Mouse (Mus musculus): ENCODE measurements at regions not wholly inside any gene's neighbourhood (a gene's known extent, or its start where the extent isn't known, plus 50 kb on each side); places are given as distances from the start of the nearest gene placed in this dataset.

- Histone ChIP-seq H3K4me2 (ENCODE audit: low read depth, low read length) (no peak overlapping the region), H3K9ac (replicated peaks; ENCODE audit: low read depth, low read length) (no peak overlapping the region), H3K27ac (ENCODE audit: low read depth) (no peak overlapping the region), H3K36me3 (replicated peaks; ENCODE audit: control insufficient read depth, insufficient read depth, low read length) (no peaks in the 10 kb centered on the region), H3K4me1 (ENCODE audit: control insufficient read depth, insufficient read depth) (no peaks in the 10 kb centered on the region), H3K4me3 (ENCODE audit: low read depth, low read length) (no peak overlapping the region), H3K9me3 (replicated peaks; ENCODE audit: control insufficient read depth, low read length) (no peaks in the 10 kb centered on the region), H3K27me3 (ENCODE audit: control insufficient read depth, insufficient read depth, low read length) (no peaks in the 10 kb centered on the region)
- ATAC-seq (ENCODE audit: insufficient read depth, low read depth) (no peak), DNase-seq (ENCODE audit: low spot score) (no peak)
- 83% methylated on average over 1 of the region's 1 CpGs for WGBS
- TF ChIP-seq EP300 (IDR thresholded peaks at IDR 0.05; ENCODE audit: low read depth) = no peak
Observed at GRCm38 (mm10) chr8:39218716-39219115, 1456.2 kb upstream of the Adam24 start.

- Histone ChIP-seq H3K9ac (replicated peaks; ENCODE audit: low read depth, low read length) (no peak overlapping the region), H3K9me3 (replicated peaks; ENCODE audit: control insufficient read depth, low read length) (no peaks in the 10 kb centered on the region), H3K27ac (ENCODE audit: low read depth) (no peak overlapping the region), H3K4me3 (ENCODE audit: low read depth, low read length) (no peak overlapping the region), H3K27me3 (ENCODE audit: control insufficient read depth, insufficient read depth, low read length) (no peaks in the 10 kb centered on the region), H3K4me1 (ENCODE audit: control insufficient read depth, insufficient read depth) (no peaks in the 10 kb centered on the region), H3K4me2 (ENCODE audit: low read depth, low read length) (no peak overlapping the region), H3K36me3 (replicated peaks; ENCODE audit: control insufficient read depth, insufficient read depth, low read length) (no peaks in the 10 kb centered on the region)
- TF ChIP-seq EP300 (IDR thresholded peaks at IDR 0.05; ENCODE audit: low read depth) = no peak
- no peak for DNase-seq (ENCODE audit: low spot score)
- ATAC-seq (ENCODE audit: insufficient read depth, low read depth) = no peak
Observed at GRCm38 (mm10) chr8:39227239-39227638, 1447.6 kb upstream of the Adam24 start.

GRCm38 (mm10) chr8:39268970-39269497 is 1405.8 kb upstream of the Adam24 start:
- DNase-seq (ENCODE audit: low spot score) = no peak
- WGBS = 39% methylated on average over 5 of the region's 5 CpGs
- no peak overlapping the region for H3K27ac ChIP-seq (ENCODE audit: low read depth)

GRCm38 (mm10) chr8:39297548-39298306 is 1377.2 kb upstream of the Adam24 start:
- no peaks in the 10 kb centered on the region for H3K36me3 ChIP-seq (replicated peaks; ENCODE audit: control insufficient read depth, insufficient read depth, low read length)
- ATAC-seq (ENCODE audit: insufficient read depth, low read depth) (no peak), DNase-seq (ENCODE audit: low spot score) (peak; percentile 11)
- 0 out of 2 replicates have a peak overlapping the region, but pooled peaks have one; percentile 18 for H3K9ac ChIP-seq (replicated peaks; ENCODE audit: low read depth, low read length)
- no peaks in the 10 kb centered on the region for H3K9me3 ChIP-seq (replicated peaks; ENCODE audit: control insufficient read depth, low read length)
- 9% methylated on average over 12 of the region's 12 CpGs for WGBS
- peak overlapping the region; percentile 18; the same call in 1 of the 2 replicates for H3K4me3 ChIP-seq (ENCODE audit: low read depth, low read length)
- H3K27ac ChIP-seq (ENCODE audit: low read depth) = no peak overlapping the region
- H3K27me3 ChIP-seq (ENCODE audit: control insufficient read depth, insufficient read depth, low read length) = no peaks in the 10 kb centered on the region
- H3K4me2 ChIP-seq (ENCODE audit: low read depth, low read length) = peak overlapping the region; percentile 50
- H3K4me1 ChIP-seq (ENCODE audit: control insufficient read depth, insufficient read depth) = no peaks in the 10 kb centered on the region
- TF ChIP-seq EP300 (IDR thresholded peaks at IDR 0.05; ENCODE audit: low read depth) = no peak
- no peak for TF ChIP-seq CTCF (IDR thresholded peaks at IDR 0.05; ENCODE audit: low read depth)

More at GRCm38 (mm10) chr8:39268970-39269497, 1405.8 kb upstream of the Adam24 start:
- Histone ChIP-seq H3K4me2 (ENCODE audit: low read depth, low read length) (no peak overlapping the region), H3K4me1 (ENCODE audit: control insufficient read depth, insufficient read depth) (no peaks in the 10 kb centered on the region), H3K36me3 (replicated peaks; ENCODE audit: control insufficient read depth, insufficient read depth, low read length) (no peaks in the 10 kb centered on the region), H3K4me3 (ENCODE audit: low read depth, low read length) (no peak overlapping the region), H3K9ac (replicated peaks; ENCODE audit: low read depth, low read length) (no peak overlapping the region), H3K9me3 (replicated peaks; ENCODE audit: control insufficient read depth, low read length) (no peaks in the 10 kb centered on the region), H3K27me3 (ENCODE audit: control insufficient read depth, insufficient read depth, low read length) (no peaks in the 10 kb centered on the region)
- no peak for ATAC-seq (ENCODE audit: insufficient read depth, low read depth)
- no peak for TF ChIP-seq EP300 (IDR thresholded peaks at IDR 0.05; ENCODE audit: low read depth)
- TF ChIP-seq CTCF (IDR thresholded peaks at IDR 0.05; ENCODE audit: low read depth) = no peak

- no peaks in the 10 kb centered on the region for H3K9me3 ChIP-seq (replicated peaks; ENCODE audit: control insufficient read depth, low read length)
- TF ChIP-seq CTCF (IDR thresholded peaks at IDR 0.05; ENCODE audit: low read depth) = no peak
- TF ChIP-seq EP300 (IDR thresholded peaks at IDR 0.05; ENCODE audit: low read depth) = no peak
- H3K36me3 ChIP-seq (replicated peaks; ENCODE audit: control insufficient read depth, insufficient read depth, low read length) = no peaks in the 10 kb centered on the region
- no peak overlapping the region for H3K9ac ChIP-seq (replicated peaks; ENCODE audit: low read depth, low read length)
- WGBS = 58% methylated on average over 6 of the region's 6 CpGs
- no peak overlapping the region for H3K4me2 ChIP-seq (ENCODE audit: low read depth, low read length)
- H3K27me3 ChIP-seq (ENCODE audit: control insufficient read depth, insufficient read depth, low read length) = no peaks in the 10 kb centered on the region
- ATAC-seq (ENCODE audit: insufficient read depth, low read depth) (no peak), DNase-seq (ENCODE audit: low spot score) (no peak)
- H3K4me3 ChIP-seq (ENCODE audit: low read depth, low read length) = no peak overlapping the region
- H3K27ac ChIP-seq (ENCODE audit: low read depth) = no peak overlapping the region
- H3K4me1 ChIP-seq (ENCODE audit: control insufficient read depth, insufficient read depth) = no peaks in the 10 kb centered on the region
Observed at GRCm38 (mm10) chr8:39303742-39304336, 1371.0 kb upstream of the Adam24 start.
